Mouse (Mus musculus) v-Abl transformed pro-B cells (cell line): ENCODE results near the gene Inmt.

Experiments
- in situ Hi-C, 2 experiments: fragments of 400-800 bp; cut with MboI; formaldehyde crosslinking; loops; one replicate each; pipeline ENCODE4 v1.15.1; 2025; ENCODE audit not compliant: unreplicated experiment in 2 of 2

Gene Inmt

GRCm38 (mm10) chr6:55171638-55172037 lies 3.2 kb downstream of the Inmt start:
- in situ Hi-C loops: no loop called here

DNA sequence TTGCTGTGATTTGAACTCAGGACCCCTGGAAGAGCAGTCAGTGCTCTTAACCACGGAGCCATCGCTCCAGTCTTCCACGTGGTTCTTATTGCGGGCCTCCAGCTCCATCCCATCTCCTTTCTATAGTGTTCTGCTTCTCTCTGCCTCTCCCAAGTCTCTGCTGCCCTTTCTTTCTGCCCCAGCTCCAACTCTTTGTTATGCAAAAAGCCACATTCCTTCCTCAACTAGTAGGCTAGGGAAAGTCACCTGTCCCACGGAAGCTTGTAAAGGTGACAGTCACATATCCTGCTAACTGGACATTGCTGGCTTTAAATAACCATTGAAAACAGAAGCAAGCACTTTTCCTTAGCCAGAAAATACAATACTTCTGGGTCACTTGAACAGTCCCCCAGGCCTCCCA lies 5.0 kb downstream of the Inmt start:
- in situ Hi-C loops: loop anchor here (5.0 to 10.0 kb wide), 8 partner anchors 153 to 1385 kb away; no protein-coding TSS in a partner anchor

- in situ Hi-C loops: loop anchor here (5.0 to 10.0 kb wide), 8 partner anchors 150 to 1382 kb away; no protein-coding TSS in a partner anchor
Observed at GRCm38 (mm10) chr6:55166777-55167463, 7.9 kb downstream of the Inmt start.

GRCm38 (mm10) chr6:55163046-55163584 lies 11.7 kb downstream of the Inmt start:
- in situ Hi-C loops: loop anchor here (5.0 to 10.0 kb wide), 4 partner anchors 241 to 1378 kb away; no protein-coding TSS in a partner anchor

- in situ Hi-C loops: loop anchor here (5.0 to 10.0 kb wide), 4 partner anchors 239 to 1377 kb away; no protein-coding TSS in a partner anchor
Observed at GRCm38 (mm10) chr6:55161311-55161761, 13.5 kb downstream of the Inmt start.

- in situ Hi-C loops: no loop called here
Observed at GRCm38 (mm10) chr6:55159256-55159655, 15.6 kb downstream of the Inmt start.

DNA sequence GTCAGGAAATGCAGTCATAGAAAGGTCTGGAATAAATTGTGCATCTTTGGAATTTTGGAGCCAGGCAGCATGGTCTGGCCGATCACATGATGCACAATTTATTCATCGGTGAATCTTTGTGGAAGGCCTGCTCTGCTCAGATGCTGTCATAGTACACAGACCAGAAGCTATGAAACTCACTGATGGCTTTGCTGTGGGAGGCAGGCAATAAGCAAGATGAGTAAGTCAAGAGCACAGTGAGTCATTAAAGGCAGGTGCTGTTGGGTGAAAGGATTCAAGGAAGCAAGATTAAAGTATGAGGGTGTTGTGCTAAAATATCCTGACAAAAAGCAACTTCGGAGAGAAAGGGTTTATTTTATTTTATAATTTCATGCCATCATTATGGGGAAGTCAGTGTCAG lies 22.6 kb downstream of the Inmt start:
- in situ Hi-C loops: no loop called here

- in situ Hi-C loops: no loop called here
Observed at GRCm38 (mm10) chr6:55146138-55146537, 28.7 kb downstream of the Inmt start.

DNA sequence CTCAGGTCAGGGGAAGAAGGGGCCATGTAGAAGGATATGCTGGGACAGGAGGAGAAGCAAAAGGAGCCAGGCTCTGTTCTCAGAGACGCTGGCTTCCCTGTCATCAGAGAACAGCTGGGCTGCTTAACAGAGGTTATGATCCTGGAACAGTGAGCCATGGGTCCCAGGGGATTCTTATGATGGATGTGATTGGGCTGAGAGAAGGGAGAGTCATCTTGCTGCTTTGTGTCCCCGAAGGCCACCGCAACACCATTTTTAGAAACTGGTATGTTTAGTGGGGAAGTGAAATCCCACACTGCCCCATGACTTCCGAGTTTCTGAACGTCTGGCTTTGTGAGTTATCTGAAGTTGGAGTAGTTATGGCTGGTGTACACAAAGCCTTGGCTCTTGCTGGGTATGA lies 29.6 kb downstream of the Inmt start:
- in situ Hi-C loops: no loop called here

GRCm38 (mm10) chr6:55138343-55138742 lies 36.5 kb downstream of the Inmt start:
- in situ Hi-C loops: no loop called here

DNA sequence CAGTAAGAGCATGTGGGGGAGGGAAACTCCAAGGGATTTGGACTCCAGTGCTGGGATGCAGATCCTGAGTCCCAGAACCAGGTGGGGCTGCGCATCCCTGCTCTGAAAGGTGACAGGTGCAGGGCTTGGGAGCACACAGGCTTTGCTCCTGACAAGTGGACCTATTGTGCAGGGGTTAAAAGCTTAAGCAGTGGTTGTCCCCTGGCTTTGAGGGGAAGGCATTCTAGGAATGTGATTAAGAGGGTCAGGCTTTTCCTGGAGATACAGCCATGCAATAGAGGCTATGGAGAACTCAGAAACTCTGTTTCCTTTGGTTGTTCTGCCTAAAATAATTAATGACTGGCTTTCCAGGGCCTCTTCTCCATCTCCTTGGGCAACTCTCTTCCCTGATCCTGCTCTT lies 41.4 kb downstream of the Inmt start:
- in situ Hi-C loops: no loop called here

DNA sequence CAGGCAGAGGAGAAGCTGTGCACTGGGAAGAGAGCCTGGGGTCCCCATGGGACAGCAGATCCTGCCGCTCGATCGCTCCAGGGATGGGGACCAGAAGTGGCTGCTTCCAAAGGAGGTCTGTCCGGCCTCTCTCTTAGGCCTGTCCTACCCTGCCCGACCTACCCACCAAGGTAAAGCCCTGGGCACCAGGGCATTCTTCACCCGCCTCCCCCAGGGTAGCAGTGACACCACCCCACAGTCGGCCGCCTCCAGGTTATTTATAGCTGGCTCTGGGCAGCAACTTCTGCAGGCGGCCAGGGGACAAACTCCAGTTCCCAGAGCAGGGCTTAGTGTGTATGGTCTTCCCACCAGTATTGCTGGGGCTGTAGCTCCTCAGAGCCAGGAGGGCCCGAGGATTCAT lies 42.0 kb downstream of the Inmt start, which contains the start of gene Crhr2:
TSS of gene Crhr2 (minus strand) at position 223 of the 400 bp plus-strand sequence.
- in situ Hi-C loops: no loop called here

DNA sequence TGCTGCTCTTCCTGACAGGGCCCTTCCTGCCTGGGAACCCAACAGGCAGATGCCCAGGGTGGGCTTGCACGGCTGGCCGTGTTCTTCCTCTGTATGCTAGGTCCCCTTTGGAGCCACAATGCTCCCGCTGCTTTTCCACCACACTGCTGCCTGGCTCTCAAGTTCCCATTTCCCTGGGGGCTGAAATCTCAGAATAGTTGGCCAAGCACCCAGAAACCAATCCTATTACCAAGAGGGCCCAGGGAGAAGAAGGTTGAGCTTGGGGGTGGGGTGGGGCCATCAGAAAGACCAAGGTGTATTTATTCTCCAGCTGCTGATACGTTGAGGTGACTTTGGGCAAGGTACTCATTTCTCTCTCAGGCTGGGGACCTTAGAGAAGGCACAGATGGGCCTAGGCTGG lies 43.5 kb downstream of the Inmt start:
- in situ Hi-C loops: no loop called here

DNA sequence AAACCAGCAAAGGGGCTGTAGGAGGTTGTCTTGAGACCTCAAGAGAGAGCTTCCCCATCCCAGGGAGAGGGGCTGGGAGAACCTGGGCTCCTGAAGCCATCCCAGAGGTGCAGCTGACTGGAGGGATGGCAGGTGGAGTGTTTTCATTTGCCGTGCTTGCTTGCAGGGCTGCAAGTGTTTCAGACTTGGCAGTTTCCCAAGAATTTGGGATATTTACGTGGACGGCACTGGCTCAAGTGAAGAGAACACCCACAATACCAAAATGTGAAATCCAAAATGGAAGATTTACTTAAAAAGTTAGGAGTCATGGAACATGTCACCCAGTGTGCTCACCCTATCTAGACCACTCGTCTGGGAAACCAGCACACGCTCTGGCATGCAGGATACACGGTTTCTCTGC lies 44.2 kb downstream of the Inmt start:
- in situ Hi-C loops: no loop called here

DNA sequence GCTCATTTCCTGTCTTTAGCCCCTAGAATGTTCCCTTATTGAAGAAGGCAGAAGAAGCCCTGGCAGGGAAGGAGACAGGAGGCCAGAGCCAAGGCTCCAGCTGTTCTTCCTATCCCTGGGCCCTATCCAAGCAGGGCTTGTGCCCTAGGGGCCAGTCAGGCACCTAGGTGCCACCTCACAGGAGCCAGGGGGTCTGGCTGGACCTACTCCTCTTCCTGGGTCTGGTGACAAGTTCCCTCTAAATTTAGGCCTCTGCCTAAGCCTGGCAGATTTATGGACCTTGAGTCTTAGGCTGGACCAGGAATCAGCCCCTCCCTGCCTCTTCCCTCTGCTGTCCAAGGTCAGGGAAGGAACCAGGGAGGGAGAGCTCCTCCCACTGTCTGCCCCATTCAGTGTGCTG lies 46.5 kb downstream of the Inmt start:
- in situ Hi-C loops: no loop called here

DNA sequence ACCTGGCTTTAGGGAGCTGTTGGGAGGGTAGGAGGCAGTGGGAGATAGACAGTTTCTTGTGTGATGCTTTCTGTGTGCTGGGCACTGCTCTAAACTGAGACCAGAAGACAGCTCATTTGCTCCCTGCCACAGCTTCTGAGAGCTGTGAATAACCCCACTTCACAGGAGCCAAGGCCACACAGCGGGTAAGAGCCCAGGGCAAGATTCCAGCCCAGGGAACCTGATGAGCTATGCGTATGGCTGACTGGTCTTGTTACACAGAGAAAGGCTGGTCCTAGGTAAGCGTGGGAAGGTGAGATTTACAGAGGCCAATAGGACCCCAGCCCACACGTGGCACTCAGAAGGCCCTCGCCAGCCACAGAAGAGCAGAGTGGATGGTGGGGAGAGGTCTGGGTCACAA lies 48.3 kb downstream of the Inmt start:
- in situ Hi-C loops: no loop called here

- in situ Hi-C loops: no loop called here
Observed at GRCm38 (mm10) chr6:55123056-55123455, 51.8 kb downstream of the Inmt start.
